Mouse (Mus musculus) lung, embryonic 15.5 days (tissue): ENCODE data around the gene Limd1. TPM values are rescaled to one million over a fixed set of nuclear protein-coding genes. Genes with fewer than 3 reads are reported as not detected.
"Not testable (repeated sequence)": the region's sequence is repeated elsewhere in the genome, so short reads cannot be mapped to it uniquely, and the experiment has no call there.

ENCODE experiments used
- ATAC-seq: fragments of 200-750 bp; cut with Nextera tagmentation; 2 replicates; pipeline ENCODE4 v1.8.0; 2017; ENCODE audit warnings: moderate number of reproducible peaks, borderline replicate concordance; ENCODE audit not compliant: low FRiP score, low TSS enrichment; ENCODE audit errors: extremely low read depth
- H3K27ac ChIP-seq: fragments of 300-500 bp; sonication (generic); 2 replicates; pipeline ENCODE4 v1.5.1; 2015; ENCODE audit warnings: moderate library complexity, mild to moderate bottlenecking, inconsistent platforms
- H3K27me3 ChIP-seq: fragments of 300-500 bp; sonication (generic); 2 replicates; pipeline ENCODE4 v1.6.1; 2015; ENCODE audit warnings: inconsistent platforms
- H3K36me3 ChIP-seq: fragments of 300-500 bp; sonication (generic); 2 replicates; pipeline ENCODE4 v1.6.1; 2015; ENCODE audit warnings: inconsistent platforms
- H3K4me1 ChIP-seq: fragments of 300-500 bp; sonication (generic); 2 replicates; pipeline ENCODE4 v1.6.1; 2015; ENCODE audit warnings: inconsistent platforms
- H3K4me2 ChIP-seq: fragments of 300-500 bp; sonication (generic); 2 replicates; pipeline ENCODE4 v1.6.1; 2015; ENCODE audit warnings: inconsistent platforms, mild to moderate bottlenecking, moderate library complexity
- H3K4me3 ChIP-seq: fragments of 300-500 bp; sonication (generic); 2 replicates; pipeline ENCODE4 v1.5.1; 2015; ENCODE audit warnings: mild to moderate bottlenecking, inconsistent platforms
- H3K9ac ChIP-seq: fragments of 300-500 bp; sonication (generic); 2 replicates; pipeline ENCODE4 v1.6.1; 2015; ENCODE audit warnings: inconsistent platforms
- H3K9me3 ChIP-seq: fragments of 300-500 bp; sonication (generic); 2 replicates; pipeline ENCODE4 v1.6.1; 2016; ENCODE audit warnings: inconsistent platforms
- WGBS: fragments of 180-500 bp; shearing (Covaris S2); methylation state at CpG from one replicate; pipeline ENCODE4 v1.1.7; 2015; 5-methylcytosine and 5-hydroxymethylcytosine counted together
- polyA plus RNA-seq: library from polyadenylated mRNA; unstranded; fragments of >200 nt; fragmentation: Nextera tagmentation; extraction: Ambion mirVana; gene quantifications from 2 replicates; pipeline ENCODE4 v1.2.1, GENCODE M21; 2015

Limd1 gene
- 56.8 and 59.8 TPM in 2 replicates for polyA plus RNA-seq

DNA sequence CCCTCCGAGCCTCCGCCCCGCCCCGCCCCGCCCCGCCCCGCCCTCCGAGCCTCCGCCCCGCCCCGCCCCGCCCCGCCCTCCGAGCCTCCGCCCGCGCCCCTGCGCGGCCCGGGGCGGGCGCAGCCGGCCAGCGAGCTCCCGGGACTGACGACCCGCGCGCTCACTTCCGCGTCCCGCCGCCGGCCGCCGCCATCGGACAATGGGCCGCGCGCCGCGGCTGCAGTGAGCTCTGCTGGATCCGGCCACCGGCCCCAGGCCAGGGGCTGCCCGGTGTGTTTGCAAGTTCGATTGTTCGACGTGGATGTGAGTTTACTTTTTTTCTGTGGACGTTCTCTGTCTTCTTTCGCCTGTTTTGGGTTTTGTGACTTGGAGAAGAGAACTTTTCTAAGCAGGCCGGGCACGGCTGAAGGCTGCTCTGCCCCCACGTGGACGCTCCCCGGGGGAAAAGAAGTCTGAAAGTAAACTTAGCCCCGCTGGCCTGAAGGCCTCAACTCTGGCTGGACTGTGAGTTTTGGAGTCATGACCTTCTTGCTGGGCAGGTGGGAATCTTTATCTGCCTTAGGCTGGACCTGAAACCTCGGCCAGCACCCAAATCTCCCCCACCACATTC lies at the start of gene Limd1:
Gene Limd1, plus strand, starts transcription at position 121 of the 610 bp plus-strand sequence.
- Histone ChIP-seq H3K4me3 (peak within 1 kb of the TSS; percentile 69), H3K4me2 (peak within 1 kb of the TSS; percentile 94), H3K4me1 (peaks cover 53% of the 10 kb centered on the region), H3K27ac (peak within 1 kb of the TSS; percentile 85), H3K9ac (peak within 1 kb of the TSS; percentile 73), H3K36me3 (no peaks in the 10 kb centered on the region; the same call in 1 of the 2 replicates), H3K27me3 (no peaks in the 10 kb centered on the region), H3K9me3 (no peaks in the 10 kb centered on the region)
- WGBS = under 1% methylated on average over 55 of the region's 57 CpGs
- peak; percentile 89 for ATAC-seq

- no peak for ATAC-seq
- Histone ChIP-seq H3K27me3 (no peaks in the 10 kb centered on the region), H3K9ac (no peak overlapping the region), H3K36me3 (peaks cover 9% of the 10 kb centered on the region; the same call in 1 of the 2 replicates), H3K4me3 (no peak overlapping the region), H3K27ac (no peak overlapping the region), H3K4me1 (peaks cover 26% of the 10 kb centered on the region), H3K9me3 (no peaks in the 10 kb centered on the region), H3K4me2 (no peak overlapping the region)
- 79% methylated on average over 4 of the region's 4 CpGs for WGBS
Measured at GRCm38 (mm10) chr9:123429863-123430262, 48.6 kb upstream of the Limd1 start.

DNA sequence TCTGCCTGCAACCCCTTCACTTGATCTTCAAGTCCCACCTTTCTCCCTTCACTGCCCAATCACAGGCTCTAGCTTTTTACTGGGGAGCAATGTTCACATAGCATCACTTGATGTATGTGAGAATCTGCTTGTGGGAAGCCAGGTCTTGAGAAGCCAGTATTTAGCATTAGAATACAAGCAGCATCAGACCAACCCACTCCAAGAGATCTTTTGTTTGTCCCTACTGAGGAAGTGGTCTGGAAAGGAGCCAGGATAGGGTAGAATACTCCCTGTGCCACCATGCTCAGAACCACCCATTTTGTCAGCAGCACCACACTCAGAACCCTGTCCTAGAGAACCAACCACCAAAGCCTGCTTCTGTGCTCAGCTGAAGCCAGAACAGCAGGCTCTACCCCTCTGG lies 47.5 kb upstream of the Limd1 start:
- Histone ChIP-seq H3K27me3 (no peaks in the 10 kb centered on the region), H3K9ac (no peak overlapping the region), H3K27ac (peak overlapping the region; percentile 78), H3K36me3 (peaks cover 9% of the 10 kb centered on the region), H3K4me3 (no peak overlapping the region), H3K4me1 (peaks cover 26% of the 10 kb centered on the region), H3K4me2 (no peak overlapping the region), H3K9me3 (no peaks in the 10 kb centered on the region)
- ATAC-seq = no peak

DNA sequence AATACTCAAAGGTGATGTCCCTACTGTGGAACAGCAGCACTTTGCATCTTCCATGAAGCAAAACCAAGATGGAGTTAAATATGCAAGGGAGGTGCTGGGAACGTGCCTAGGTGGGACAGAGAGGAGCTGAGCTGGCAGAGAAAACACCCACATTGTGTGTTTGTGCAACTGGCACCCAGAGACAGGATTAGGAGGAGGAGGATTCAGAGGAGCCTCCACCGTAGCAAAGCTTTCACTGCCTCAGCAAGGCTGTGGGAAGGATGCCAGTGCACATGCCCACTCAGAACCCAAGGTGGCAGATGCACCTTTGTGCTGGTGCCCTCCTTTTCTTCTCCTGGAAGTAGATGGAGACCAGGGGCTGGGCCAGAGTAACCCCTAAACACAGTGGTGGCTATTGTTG lies 40.3 kb upstream of the Limd1 start:
- H3K27ac ChIP-seq = no peak overlapping the region
- no peaks in the 10 kb centered on the region for H3K27me3 ChIP-seq
- no peak for ATAC-seq
- H3K4me1 ChIP-seq = peaks cover 7% of the 10 kb centered on the region; the same call in 1 of the 2 replicates
- H3K9me3 ChIP-seq = no peaks in the 10 kb centered on the region
- 74% methylated on average over 2 of the region's 2 CpGs for WGBS
- peaks cover 23% of the 10 kb centered on the region for H3K36me3 ChIP-seq
- no peak overlapping the region for H3K4me2 ChIP-seq
- no peak overlapping the region for H3K4me3 ChIP-seq
- H3K9ac ChIP-seq = no peak overlapping the region

- Histone ChIP-seq H3K4me1 (peaks cover 5% of the 10 kb centered on the region; the same call in 1 of the 2 replicates), H3K4me3 (no peak overlapping the region), H3K27me3 (no peaks in the 10 kb centered on the region), H3K9ac (no peak overlapping the region), H3K27ac (no peak overlapping the region), H3K9me3 (no peaks in the 10 kb centered on the region), H3K36me3 (peaks cover 23% of the 10 kb centered on the region), H3K4me2 (no peak overlapping the region)
- WGBS = 42% methylated on average over 5 of the region's 5 CpGs
- no peak for ATAC-seq
Measured at GRCm38 (mm10) chr9:123440230-123441058, 38.1 kb upstream of the Limd1 start.

DNA sequence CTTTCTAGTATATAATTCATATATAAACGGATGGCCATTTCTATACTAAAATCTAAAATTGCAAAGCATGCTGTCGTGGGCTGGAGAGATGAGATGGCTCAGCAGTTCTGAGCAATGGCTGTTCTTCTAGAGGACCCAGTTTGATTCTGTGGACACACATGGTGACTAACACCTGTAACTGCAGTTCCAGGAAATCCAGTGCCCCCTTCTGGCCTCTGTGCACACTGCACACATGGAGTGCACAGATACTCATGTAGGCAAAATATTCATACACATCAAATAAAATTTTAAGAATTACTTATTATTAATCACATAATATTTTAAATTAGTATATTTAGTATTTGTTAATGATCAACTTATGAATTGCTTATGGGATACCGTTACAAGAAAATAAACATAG lies 31.4 kb upstream of the Limd1 start:
- H3K27ac ChIP-seq, ATAC-seq, H3K9me3 ChIP-seq, H3K4me3 ChIP-seq, H3K4me2 ChIP-seq, H3K27me3 ChIP-seq, H3K36me3 ChIP-seq, H3K4me1 ChIP-seq, H3K9ac ChIP-seq: not testable (repeated sequence)
- WGBS = 92% methylated on average over 3 of the region's 3 CpGs

- no peak overlapping the region for H3K4me3 ChIP-seq
- no peak overlapping the region for H3K9ac ChIP-seq
- H3K27me3 ChIP-seq = no peaks in the 10 kb centered on the region
- H3K4me1 ChIP-seq = no peaks in the 10 kb centered on the region
- no peak for ATAC-seq
- no peaks in the 10 kb centered on the region for H3K9me3 ChIP-seq
- H3K36me3 ChIP-seq = no peaks in the 10 kb centered on the region
- H3K4me2 ChIP-seq = no peak overlapping the region
- no peak overlapping the region for H3K27ac ChIP-seq
Measured at GRCm38 (mm10) chr9:123448594-123448993, 29.9 kb upstream of the Limd1 start.

DNA sequence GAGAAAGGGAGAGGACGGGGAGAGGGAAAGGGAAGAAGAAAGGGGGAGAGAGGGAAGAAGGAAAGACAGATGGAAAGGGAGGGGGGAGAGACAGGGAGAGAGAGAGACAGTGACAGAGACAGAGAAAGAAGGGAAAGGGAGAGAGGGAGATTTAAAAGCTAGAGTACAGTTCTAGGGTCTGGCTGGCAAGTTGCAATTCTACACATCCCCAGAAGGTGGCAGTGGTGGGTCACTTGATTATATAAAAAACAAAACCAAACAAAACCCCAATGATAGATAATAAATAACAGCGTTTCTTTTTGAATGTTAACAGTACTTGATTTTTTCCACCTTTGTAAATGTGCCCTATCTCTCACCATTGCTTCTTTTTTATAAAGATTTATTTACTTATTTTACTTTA lies 28.3 kb upstream of the Limd1 start:
- WGBS = 30% methylated on average over 2 of the region's 2 CpGs
- no peak for ATAC-seq
- peaks cover 9% of the 10 kb centered on the region; the same call in 1 of the 2 replicates for H3K36me3 ChIP-seq
- no peak overlapping the region for H3K4me2 ChIP-seq
- H3K9me3 ChIP-seq = no peaks in the 10 kb centered on the region
- H3K9ac ChIP-seq = no peak overlapping the region
- H3K4me3 ChIP-seq = no peak overlapping the region
- no peaks in the 10 kb centered on the region for H3K4me1 ChIP-seq
- no peaks in the 10 kb centered on the region for H3K27me3 ChIP-seq
- no peak overlapping the region for H3K27ac ChIP-seq

- no peak for ATAC-seq
- Histone ChIP-seq H3K9me3 (no peaks in the 10 kb centered on the region), H3K27ac (no peak overlapping the region), H3K4me3 (no peak overlapping the region), H3K9ac (no peak overlapping the region), H3K4me2 (no peak overlapping the region), H3K36me3 (peaks cover 9% of the 10 kb centered on the region; the same call in 1 of the 2 replicates), H3K4me1 (peaks cover 5% of the 10 kb centered on the region), H3K27me3 (no peaks in the 10 kb centered on the region)
- WGBS = 47% methylated on average over 3 of the region's 3 CpGs
Measured at GRCm38 (mm10) chr9:123451772-123452171, 26.7 kb upstream of the Limd1 start.

GRCm38 (mm10) chr9:123456634-123457602 lies 21.6 kb upstream of the Limd1 start:
- peak; percentile 40; the same call in 1 of the 2 replicates for ATAC-seq
- Histone ChIP-seq H3K4me1 (peaks cover 14% of the 10 kb centered on the region), H3K9ac (no peak overlapping the region), H3K4me3 (no peak overlapping the region), H3K4me2 (no peak overlapping the region), H3K27me3 (no peaks in the 10 kb centered on the region), H3K36me3 (peaks cover 14% of the 10 kb centered on the region; the same call in 1 of the 2 replicates), H3K9me3 (peaks cover 3% of the 10 kb centered on the region; the same call in 1 of the 2 replicates), H3K27ac (peak overlapping the region; percentile 84)
- WGBS = 39% methylated on average over 9 of the region's 9 CpGs

DNA sequence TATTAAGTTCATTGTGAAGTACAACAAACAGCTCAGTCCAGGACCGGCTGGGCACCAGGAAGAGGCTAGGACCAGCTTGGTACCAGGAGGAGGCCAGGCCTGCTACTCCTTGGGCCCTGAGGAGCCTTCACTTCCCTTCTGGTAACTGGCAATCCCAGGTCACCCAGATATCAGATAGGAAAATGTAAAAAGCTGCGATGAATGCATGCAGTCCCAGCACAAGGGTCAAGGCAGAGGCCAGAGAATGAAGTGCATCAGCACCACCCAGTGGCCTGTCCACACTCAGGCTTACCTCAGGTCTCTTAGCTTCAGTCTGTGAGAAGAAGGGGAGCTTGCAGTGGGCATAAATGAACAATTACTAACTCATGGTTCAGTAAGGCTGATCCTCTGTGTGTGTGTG lies 20.9 kb upstream of the Limd1 start:
- Histone ChIP-seq H3K4me1 (peaks cover 14% of the 10 kb centered on the region), H3K9ac (no peak overlapping the region), H3K9me3 (peaks cover 3% of the 10 kb centered on the region; the same call in 1 of the 2 replicates), H3K4me3 (no peak overlapping the region), H3K27ac (peak overlapping the region; percentile 84), H3K36me3 (peaks cover 14% of the 10 kb centered on the region; the same call in 1 of the 2 replicates), H3K4me2 (no peak overlapping the region), H3K27me3 (no peaks in the 10 kb centered on the region)
- WGBS = 22% methylated on average over 2 of the region's 2 CpGs
- no peak for ATAC-seq
